Mouse (Mus musculus): ENCODE results near the gene Nrbp1. TPM values are rescaled to one million over a fixed set of nuclear protein-coding genes. Genes with fewer than 3 reads are reported as not detected.

The Nrbp1 gene
- polyA plus RNA-seq, 1 experiment, result 48.2 TPM

GRCm38 (mm10) chr5:31198170-31198569 lies 42.5 kb upstream of the Nrbp1 start:
- H3K9me3 ChIP-seq, result no peaks in the 10 kb centered on the region
- H3K4me3 ChIP-seq (replicated peaks), result no peak overlapping the region
- H3K27me3 ChIP-seq (replicated peaks), result no peaks in the 10 kb centered on the region
- TF ChIP-seq FLI1 (IDR thresholded peaks at IDR 0.05; ENCODE audit: low read length) (no peak), GATA1 (IDR thresholded peaks at IDR 0.05; ENCODE audit: borderline replicate concordance, low read length) (no peak)
- H3K36me3 ChIP-seq (replicated peaks; ENCODE audit: low read length), result peaks cover 76% of the 10 kb centered on the region
- peaks cover 83% of the 10 kb centered on the region for H3K4me1 ChIP-seq

GRCm38 (mm10) chr5:31198616-31199320 lies 41.9 kb upstream of the Nrbp1 start:
- Histone ChIP-seq H3K9me3 (no peaks in the 10 kb centered on the region), H3K4me1 (peaks cover 84% of the 10 kb centered on the region), H3K4me3 (replicated peaks) (no peak overlapping the region), H3K36me3 (replicated peaks; ENCODE audit: low read length) (peaks cover 82% of the 10 kb centered on the region), H3K27me3 (replicated peaks) (no peaks in the 10 kb centered on the region)
- TF ChIP-seq GATA1 (IDR thresholded peaks at IDR 0.05; ENCODE audit: borderline replicate concordance, low read length), result no peak
- no peak for TF ChIP-seq FLI1 (IDR thresholded peaks at IDR 0.05; ENCODE audit: low read length)

GRCm38 (mm10) chr5:31199321-31199892 lies 41.3 kb upstream of the Nrbp1 start:
- Histone ChIP-seq H3K27me3 (replicated peaks) (no peaks in the 10 kb centered on the region), H3K36me3 (replicated peaks; ENCODE audit: low read length) (peaks cover 86% of the 10 kb centered on the region), H3K4me1 (peaks cover 80% of the 10 kb centered on the region), H3K4me3 (replicated peaks) (peak overlapping the region; percentile 92), H3K9me3 (no peaks in the 10 kb centered on the region)
- TF ChIP-seq GATA1 (IDR thresholded peaks at IDR 0.05; ENCODE audit: borderline replicate concordance, low read length), result no peak
- no peak for TF ChIP-seq FLI1 (IDR thresholded peaks at IDR 0.05; ENCODE audit: low read length)

- peaks cover 79% of the 10 kb centered on the region for H3K4me1 ChIP-seq
- H3K36me3 ChIP-seq (replicated peaks; ENCODE audit: low read length), result peaks cover 86% of the 10 kb centered on the region
- no peaks in the 10 kb centered on the region for H3K27me3 ChIP-seq (replicated peaks)
- H3K9me3 ChIP-seq, result no peaks in the 10 kb centered on the region
- peak overlapping the region; percentile 92 for H3K4me3 ChIP-seq (replicated peaks)
- no peak for TF ChIP-seq FLI1 (IDR thresholded peaks at IDR 0.05; ENCODE audit: low read length)
- no peak for TF ChIP-seq GATA1 (IDR thresholded peaks at IDR 0.05; ENCODE audit: borderline replicate concordance, low read length)
These were observed 40.8 kb upstream of the Nrbp1 start for GRCm38 (mm10) chr5:31199893-31200292.

- no peaks in the 10 kb centered on the region for H3K9me3 ChIP-seq
- H3K36me3 ChIP-seq (replicated peaks; ENCODE audit: low read length), result peaks cover 86% of the 10 kb centered on the region
- no peak for TF ChIP-seq GATA1 (IDR thresholded peaks at IDR 0.05; ENCODE audit: borderline replicate concordance, low read length)
- no peak for TF ChIP-seq FLI1 (IDR thresholded peaks at IDR 0.05; ENCODE audit: low read length)
- H3K27me3 ChIP-seq (replicated peaks), result no peaks in the 10 kb centered on the region
- H3K4me1 ChIP-seq, result peaks cover 76% of the 10 kb centered on the region
- H3K4me3 ChIP-seq (replicated peaks), result peak overlapping the region; percentile 92
These were observed 40.3 kb upstream of the Nrbp1 start for GRCm38 (mm10) chr5:31200327-31200768.

- peaks cover 71% of the 10 kb centered on the region for H3K4me1 ChIP-seq
- TF ChIP-seq FLI1 (IDR thresholded peaks at IDR 0.05; ENCODE audit: low read length) (no peak), GATA1 (IDR thresholded peaks at IDR 0.05; ENCODE audit: borderline replicate concordance, low read length) (no peak)
- H3K9me3 ChIP-seq, result no peaks in the 10 kb centered on the region
- peak overlapping the region; percentile 92 for H3K4me3 ChIP-seq (replicated peaks)
- peaks cover 86% of the 10 kb centered on the region for H3K36me3 ChIP-seq (replicated peaks; ENCODE audit: low read length)
- H3K27me3 ChIP-seq (replicated peaks), result no peaks in the 10 kb centered on the region
These were observed 39.5 kb upstream of the Nrbp1 start for GRCm38 (mm10) chr5:31201042-31201741.

GRCm38 (mm10) chr5:31201742-31202590 lies 38.7 kb upstream of the Nrbp1 start, which contains the start of gene Zfp513:
Gene Zfp513, minus strand, starts transcription at chr5:31202303.
- no peak for TF ChIP-seq GATA1 (IDR thresholded peaks at IDR 0.05; ENCODE audit: borderline replicate concordance, low read length)
- TF ChIP-seq FLI1 (IDR thresholded peaks at IDR 0.05; ENCODE audit: low read length), result 0 out of 2 replicates have a peak, but pooled peaks have one; percentile 66
- Histone ChIP-seq H3K4me3 (replicated peaks) (peak within 1 kb of the TSS; percentile 92), H3K9me3 (no peaks in the 10 kb centered on the region), H3K27me3 (replicated peaks) (no peaks in the 10 kb centered on the region), H3K36me3 (replicated peaks; ENCODE audit: low read length) (peaks cover 85% of the 10 kb centered on the region), H3K4me1 (peaks cover 66% of the 10 kb centered on the region)

GRCm38 (mm10) chr5:31202933-31203332 lies 37.7 kb upstream of the Nrbp1 start:
- no peak for TF ChIP-seq GATA1 (IDR thresholded peaks at IDR 0.05; ENCODE audit: borderline replicate concordance, low read length)
- no peak for TF ChIP-seq FLI1 (IDR thresholded peaks at IDR 0.05; ENCODE audit: low read length)
- Histone ChIP-seq H3K36me3 (replicated peaks; ENCODE audit: low read length) (peaks cover 85% of the 10 kb centered on the region), H3K4me3 (replicated peaks) (peak overlapping the region; percentile 92), H3K4me1 (peaks cover 64% of the 10 kb centered on the region), H3K9me3 (no peaks in the 10 kb centered on the region), H3K27me3 (replicated peaks) (no peaks in the 10 kb centered on the region)

GRCm38 (mm10) chr5:31203866-31204265 lies 36.8 kb upstream of the Nrbp1 start:
- no peak for TF ChIP-seq FLI1 (IDR thresholded peaks at IDR 0.05; ENCODE audit: low read length)
- TF ChIP-seq GATA1 (IDR thresholded peaks at IDR 0.05; ENCODE audit: borderline replicate concordance, low read length), result no peak
- peaks cover 85% of the 10 kb centered on the region for H3K36me3 ChIP-seq (replicated peaks; ENCODE audit: low read length)
- no peak overlapping the region for H3K4me3 ChIP-seq (replicated peaks)
- no peaks in the 10 kb centered on the region for H3K27me3 ChIP-seq (replicated peaks)
- no peaks in the 10 kb centered on the region for H3K9me3 ChIP-seq
- peaks cover 68% of the 10 kb centered on the region for H3K4me1 ChIP-seq
